Mouse (Mus musculus) forebrain, embryonic 10.5 days (tissue): Measurements from ENCODE around the gene Col11a2. TPM values are rescaled to one million over a fixed set of nuclear protein-coding genes. Genes with fewer than 3 reads are reported as not detected.

Experiments used
- DNase-seq: peaks from one replicate; pipeline ENCODE4 v3.0.0-alpha.2; 2017; ENCODE audit warnings: low spot score; ENCODE audit errors: extremely low spot score
- H3K27ac ChIP-seq: fragments of 300-500 bp; sonication (generic); 2 replicates; pipeline ENCODE4 v1.5.1; 2016; ENCODE audit warnings: mild to moderate bottlenecking
- H3K27me3 ChIP-seq: fragments of 300-500 bp; sonication (generic); 2 replicates; pipeline ENCODE4 v1.6.1; 2016; ENCODE audit warnings: mild to moderate bottlenecking; ENCODE audit not compliant: poor library complexity, severe bottlenecking
- H3K36me3 ChIP-seq: fragments of 300-500 bp; sonication (generic); replicated peaks from 2 replicates; pipeline ENCODE4 v1.6.1; 2016; ENCODE audit warnings: mild to moderate bottlenecking, moderate library complexity
- H3K4me1 ChIP-seq: fragments of 300-500 bp; sonication (generic); 2 replicates; pipeline ENCODE4 v1.6.1; 2016
- H3K4me3 ChIP-seq: fragments of 300-500 bp; sonication (generic); 2 replicates; pipeline ENCODE4 v1.5.1; 2016; ENCODE audit warnings: mild to moderate bottlenecking, moderate library complexity
- H3K9me3 ChIP-seq: fragments of 300-500 bp; sonication (generic); 2 replicates; pipeline ENCODE4 v1.6.1; 2016; ENCODE audit warnings: mild to moderate bottlenecking, moderate library complexity
- WGBS: fragments of 180-500 bp; shearing (Covaris S2); methylation state at CpG from one replicate; pipeline ENCODE4 v1.1.7; 2016; 5-methylcytosine and 5-hydroxymethylcytosine counted together
- polyA plus RNA-seq: library from polyadenylated mRNA; unstranded; fragments of >200 nt; fragmentation: Nextera tagmentation; extraction: Ambion mirVana; gene quantifications from 2 replicates; pipeline ENCODE4 v1.2.1, GENCODE M21; 2016

Gene Col11a2
- polyA plus RNA-seq, 1 experiment from 2014 or later: 0.74 TPM

DNA sequence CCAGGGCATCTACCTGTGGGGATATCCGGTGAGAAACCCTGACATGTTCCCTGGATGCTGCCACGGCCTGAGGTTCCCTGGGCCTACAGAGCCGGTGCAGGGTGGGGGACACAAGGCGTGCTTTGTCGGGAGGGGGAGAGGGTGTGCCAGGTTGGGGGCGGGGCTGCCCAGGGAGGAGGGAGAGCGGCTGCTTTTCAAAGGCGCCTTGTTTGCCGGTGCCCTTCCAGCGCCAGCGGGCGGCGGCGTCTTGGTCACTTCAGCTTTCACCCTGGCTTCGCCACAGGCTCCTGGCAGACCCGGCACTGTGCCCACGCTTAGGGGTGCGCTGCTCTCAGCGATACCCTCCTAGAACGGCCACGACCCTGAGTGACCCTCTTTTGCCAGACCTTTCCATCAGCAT is 797 bp upstream of the Col11a2 start:
- WGBS: 9% methylated on average over 21 of the region's 21 CpGs
- peaks cover 48% of the 10 kb centered on the region for H3K36me3 ChIP-seq
- DNase-seq: no peak
- H3K4me1 ChIP-seq: peaks cover 69% of the 10 kb centered on the region
- peaks cover 56% of the 10 kb centered on the region for H3K27me3 ChIP-seq
- H3K9me3 ChIP-seq: no peaks in the 10 kb centered on the region
- H3K4me3 ChIP-seq: peak overlapping the region; percentile 44
- peak overlapping the region; percentile 66 for H3K27ac ChIP-seq

DNA sequence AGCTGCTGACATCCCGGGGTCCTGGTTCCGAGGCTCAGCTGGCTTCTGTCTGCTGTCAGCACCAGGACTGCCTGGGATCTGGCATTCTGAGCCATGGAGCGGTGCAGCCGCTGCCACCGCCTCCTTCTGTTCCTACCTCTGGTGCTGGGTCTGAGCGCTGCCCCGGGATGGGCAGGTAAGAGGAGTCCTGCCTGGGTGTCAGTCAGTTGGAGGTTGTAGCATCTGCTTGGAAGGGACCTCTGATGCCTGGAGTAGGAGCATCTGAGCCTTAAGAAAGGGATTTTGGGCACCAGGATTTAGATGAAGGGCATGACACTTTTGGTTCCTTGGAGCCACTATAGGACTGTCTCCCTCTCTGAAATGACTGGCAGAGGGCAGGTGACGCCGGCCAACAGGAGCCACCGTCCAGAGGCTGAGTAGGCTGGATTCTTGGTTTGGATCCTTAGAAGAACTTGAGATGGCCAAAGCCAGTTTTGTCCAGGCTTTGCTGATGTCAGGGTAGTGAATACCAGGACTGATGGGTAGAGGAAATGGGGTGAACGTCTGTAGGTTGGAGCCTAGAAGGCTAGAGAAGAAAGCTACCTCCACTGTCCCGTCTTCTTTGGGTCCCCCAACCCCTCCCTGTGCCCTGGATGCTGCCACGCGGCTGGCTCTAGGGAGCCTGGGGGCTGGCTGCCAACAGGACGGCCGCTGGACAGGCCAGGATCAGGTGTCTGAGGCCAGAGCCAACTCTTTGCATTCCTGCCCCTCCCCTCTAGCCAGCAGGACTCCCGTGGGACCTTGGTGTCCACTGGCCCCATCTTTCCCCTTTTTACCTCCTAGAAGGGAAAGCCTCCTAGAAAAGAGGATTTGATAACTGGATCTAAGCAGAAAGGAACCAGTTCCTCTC is 569 bp downstream of the Col11a2 start:
- DNase-seq: no peak
- peak overlapping the region; percentile 66 for H3K27ac ChIP-seq
- WGBS: 31% methylated on average over 17 of the region's 17 CpGs
- H3K4me3 ChIP-seq: peak overlapping the region; percentile 44
- H3K36me3 ChIP-seq: peaks cover 35% of the 10 kb centered on the region
- no peaks in the 10 kb centered on the region for H3K9me3 ChIP-seq
- H3K4me1 ChIP-seq: peaks cover 60% of the 10 kb centered on the region
- peaks cover 56% of the 10 kb centered on the region for H3K27me3 ChIP-seq

DNA sequence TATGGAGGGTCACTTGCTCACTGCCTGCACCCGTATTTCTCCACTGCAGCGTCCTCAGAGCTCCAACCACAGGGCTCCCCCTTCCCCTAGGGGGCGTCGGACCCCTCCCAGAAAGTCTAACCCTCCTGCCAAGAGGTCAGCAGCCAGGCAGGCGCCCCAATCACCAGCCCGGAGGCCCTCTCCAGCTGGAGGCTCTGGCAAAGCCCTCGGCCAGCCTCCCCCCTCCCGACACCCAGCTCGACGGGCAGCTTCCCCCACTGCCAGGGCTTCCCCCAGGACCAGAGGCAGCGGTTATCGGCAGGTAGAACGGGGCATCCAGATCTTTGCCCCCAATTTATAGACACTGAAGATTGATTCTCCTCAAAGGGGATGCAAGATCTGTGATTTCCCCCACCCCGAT is 6.7 kb downstream of the Col11a2 start:
- H3K27ac ChIP-seq: 0 out of 2 replicates have a peak overlapping the region, but pooled peaks have one; percentile 1
- DNase-seq: no peak
- WGBS: 79% methylated on average over 14 of the region's 14 CpGs
- peaks cover 2% of the 10 kb centered on the region; the same call in 1 of the 2 replicates for H3K36me3 ChIP-seq
- no peak overlapping the region for H3K4me3 ChIP-seq
- H3K4me1 ChIP-seq: peaks cover 18% of the 10 kb centered on the region
- peaks cover 20% of the 10 kb centered on the region for H3K27me3 ChIP-seq
- H3K9me3 ChIP-seq: peaks cover 8% of the 10 kb centered on the region

DNA sequence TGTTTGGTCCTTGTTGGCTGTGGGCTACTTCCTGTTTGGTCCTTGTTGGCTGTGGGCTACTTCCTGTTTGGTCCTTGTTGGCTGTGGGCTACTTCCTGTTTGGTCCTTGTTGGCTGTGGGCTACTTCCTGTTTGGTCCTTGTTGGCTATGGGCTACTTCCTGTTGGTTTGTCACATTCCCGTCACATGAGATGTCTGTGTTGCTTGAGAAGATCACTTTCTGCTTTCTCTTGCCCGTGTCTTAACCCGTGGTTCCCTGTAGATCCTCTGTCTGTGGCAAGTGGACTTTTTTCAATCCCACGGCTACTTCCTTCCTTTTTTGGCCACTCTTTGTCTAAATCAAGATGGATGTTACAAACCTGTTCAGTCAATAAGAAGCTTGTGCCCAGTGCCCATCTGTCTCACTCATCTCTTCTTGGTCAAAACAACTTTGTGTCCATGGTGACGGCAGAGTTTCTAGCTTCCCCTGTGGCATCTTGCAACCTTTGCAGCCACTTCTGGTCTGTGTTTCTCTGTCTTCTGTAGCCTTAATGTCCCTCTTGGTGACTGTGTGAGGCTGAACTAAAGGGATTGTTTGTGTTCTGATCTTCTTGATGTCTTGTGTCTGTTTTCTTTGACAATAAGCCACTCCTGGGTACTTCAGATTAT is 8.3 kb downstream of the Col11a2 start:
- Histone ChIP-seq H3K4me1 (peaks cover 4% of the 10 kb centered on the region), H3K27ac (no peak overlapping the region), H3K9me3 (peaks cover 8% of the 10 kb centered on the region), H3K4me3 (no peak overlapping the region), H3K36me3 (peaks cover 2% of the 10 kb centered on the region; the same call in 1 of the 2 replicates), H3K27me3 (0 out of 2 replicates have a peak, but pooled peaks cover 5% of the 10 kb centered on the region)
- 95% methylated on average over 5 of the region's 5 CpGs for WGBS
- DNase-seq: no peak

DNA sequence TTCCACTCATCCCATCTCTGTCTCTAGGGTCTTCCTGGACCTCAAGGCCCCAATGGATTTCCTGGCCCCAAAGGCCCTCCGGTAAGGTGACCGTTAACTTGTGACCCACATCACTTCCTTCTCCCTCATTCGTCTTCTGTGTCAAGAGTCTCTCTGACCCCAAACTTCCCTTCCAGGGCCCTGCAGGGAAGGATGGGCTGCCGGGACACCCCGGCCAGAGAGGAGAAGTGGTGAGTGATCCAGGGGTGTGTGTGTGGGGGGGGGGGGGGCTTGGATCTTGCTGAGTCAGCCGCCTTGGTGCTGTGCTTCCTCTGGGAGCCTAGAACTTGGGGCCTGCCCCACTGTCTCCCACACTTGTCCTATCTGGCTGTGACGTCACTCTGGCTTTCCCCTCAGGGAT is 18.0 kb downstream of the Col11a2 start:
- no peaks in the 10 kb centered on the region for H3K27me3 ChIP-seq
- H3K36me3 ChIP-seq: peaks cover 5% of the 10 kb centered on the region; the same call in 1 of the 2 replicates
- H3K27ac ChIP-seq: no peak overlapping the region
- H3K4me1 ChIP-seq: peaks cover 23% of the 10 kb centered on the region
- no peaks in the 10 kb centered on the region for H3K9me3 ChIP-seq
- 86% methylated on average over 7 of the region's 7 CpGs for WGBS
- no peak for DNase-seq
- no peak overlapping the region for H3K4me3 ChIP-seq

DNA sequence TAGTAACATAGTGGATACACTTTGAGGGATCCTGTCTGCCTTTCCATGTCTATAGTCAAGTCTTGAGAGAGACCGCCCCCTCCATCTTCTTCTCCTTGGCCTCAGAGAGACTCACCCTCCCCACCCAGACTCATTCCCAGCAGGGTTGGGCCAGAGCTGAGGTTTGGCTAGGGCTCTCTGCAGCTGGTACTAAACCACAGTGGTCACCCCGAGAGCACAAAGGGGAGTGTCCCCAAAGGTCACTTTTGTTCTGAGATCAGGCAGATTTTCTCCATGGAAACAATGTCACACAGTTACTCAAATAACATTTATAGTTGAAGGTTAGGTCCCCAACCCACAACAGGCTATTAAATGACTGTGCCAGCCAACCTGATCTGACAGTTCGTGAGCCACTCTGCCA is 29.6 kb downstream of the Col11a2 start:
- Histone ChIP-seq H3K36me3 (no peaks in the 10 kb centered on the region), H3K27me3 (no peaks in the 10 kb centered on the region), H3K4me1 (peaks cover 2% of the 10 kb centered on the region; the same call in 1 of the 2 replicates), H3K4me3 (no peak overlapping the region), H3K9me3 (no peaks in the 10 kb centered on the region), H3K27ac (no peak overlapping the region)
- no peak for DNase-seq
- WGBS: 50% methylated on average over 3 of the region's 3 CpGs

DNA sequence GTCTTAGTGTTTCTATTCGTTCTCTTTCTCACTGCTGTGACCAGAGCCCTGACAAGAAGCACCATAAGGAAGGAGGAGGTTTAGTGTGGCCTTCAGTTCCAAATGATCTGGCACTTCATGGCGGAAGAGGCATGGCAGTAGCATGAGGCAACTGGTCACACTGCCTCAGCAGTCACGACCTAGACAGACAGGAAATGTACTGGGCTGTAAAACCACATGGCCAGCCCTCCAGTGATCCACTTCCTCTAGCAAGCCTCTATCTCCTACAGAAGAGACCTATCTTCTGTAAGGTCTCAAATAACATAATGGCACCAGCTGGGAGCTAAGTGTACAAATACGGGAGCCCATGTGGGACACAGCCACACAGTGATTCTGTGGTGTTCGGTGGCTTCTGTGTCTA is 32.9 kb downstream of the Col11a2 start:
- DNase-seq: no peak
- 83% methylated on average over 5 of the region's 5 CpGs for WGBS
- Histone ChIP-seq H3K36me3 (no peaks in the 10 kb centered on the region), H3K27me3 (peaks cover 16% of the 10 kb centered on the region), H3K4me1 (peaks cover 10% of the 10 kb centered on the region), H3K4me3 (no peak overlapping the region), H3K9me3 (no peaks in the 10 kb centered on the region), H3K27ac (no peak overlapping the region)

DNA sequence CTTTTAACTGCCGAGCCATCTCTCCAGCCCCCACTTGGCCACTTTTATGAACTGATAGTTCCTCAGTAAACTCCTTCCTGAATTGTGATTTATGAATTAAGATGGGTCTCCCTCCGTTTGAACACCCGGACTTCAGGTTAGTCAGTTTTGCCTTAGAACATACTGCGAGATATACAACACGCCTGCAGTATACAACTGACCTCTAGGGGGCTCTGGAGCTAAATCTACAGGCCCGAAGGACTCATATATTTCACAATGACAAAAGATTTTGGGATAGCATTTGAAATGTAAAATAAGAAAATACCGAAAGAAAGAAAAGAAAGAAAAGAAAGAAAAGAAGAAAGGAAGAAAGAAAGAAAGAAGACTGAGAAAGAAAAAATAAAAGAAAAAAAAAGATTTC is 36.0 kb downstream of the Col11a2 start:
- peaks cover 21% of the 10 kb centered on the region for H3K27me3 ChIP-seq
- no peak overlapping the region for H3K27ac ChIP-seq
- H3K36me3 ChIP-seq: no peaks in the 10 kb centered on the region
- peaks cover 19% of the 10 kb centered on the region for H3K4me1 ChIP-seq
- 42% methylated on average over 7 of the region's 7 CpGs for whole genome bisulfite sequencing
- no peak overlapping the region for H3K4me3 ChIP-seq
- H3K9me3 ChIP-seq: no peaks in the 10 kb centered on the region
- DNase-seq: peak; percentile 53

DNA sequence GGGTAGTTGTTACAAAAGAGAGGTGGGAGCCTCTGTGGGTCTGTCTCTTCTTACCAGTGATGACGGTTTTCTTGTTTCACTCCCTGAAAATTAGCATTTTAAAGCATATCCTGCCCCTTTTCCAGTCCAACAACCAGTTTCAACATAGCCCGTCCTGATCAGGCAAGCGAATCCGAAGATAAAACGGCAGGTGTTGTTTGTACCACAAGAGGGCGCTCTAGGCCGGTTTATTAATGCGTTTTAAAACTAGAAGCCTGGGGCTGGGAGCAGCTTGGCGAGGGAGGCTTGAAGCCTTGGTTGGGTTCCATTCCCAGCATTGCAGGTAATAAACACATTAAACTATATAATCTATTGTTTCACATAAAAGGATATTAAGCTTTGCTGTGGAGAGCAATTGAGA is 38.3 kb downstream of the Col11a2 start:
- no peaks in the 10 kb centered on the region; the same call in 1 of the 2 replicates for H3K9me3 ChIP-seq
- H3K4me3 ChIP-seq: 0 out of 2 replicates have a peak overlapping the region, but pooled peaks have one; percentile 1
- WGBS: 3% methylated on average over 9 of the region's 9 CpGs
- peaks cover 20% of the 10 kb centered on the region for H3K4me1 ChIP-seq
- DNase-seq: peak; percentile 79
- peaks cover 21% of the 10 kb centered on the region for H3K27me3 ChIP-seq
- no peaks in the 10 kb centered on the region for H3K36me3 ChIP-seq
- no peak overlapping the region for H3K27ac ChIP-seq

DNA sequence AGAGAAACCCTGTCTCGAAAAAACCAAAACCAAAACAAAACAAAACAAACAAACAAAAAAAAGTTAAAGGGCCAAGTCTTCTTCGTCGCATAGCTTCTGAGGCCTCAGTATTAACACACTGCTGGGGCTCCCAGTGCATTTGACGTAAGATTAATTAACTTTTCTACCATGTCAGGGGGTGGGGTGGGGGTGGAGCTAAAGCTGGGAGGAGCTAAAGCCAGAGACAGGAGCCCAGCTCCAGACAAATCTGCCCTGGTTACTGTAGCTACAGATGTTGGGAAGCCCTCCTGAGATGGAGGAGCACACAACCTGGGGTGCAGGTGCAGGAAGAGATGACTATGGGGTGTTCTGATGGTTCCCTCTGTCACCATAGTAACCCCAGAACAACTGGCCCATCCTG is 38.9 kb downstream of the Col11a2 start:
- Histone ChIP-seq H3K4me3 (no peak overlapping the region), H3K27ac (no peak overlapping the region)
- WGBS: 78% methylated on average over 4 of the region's 4 CpGs

DNA sequence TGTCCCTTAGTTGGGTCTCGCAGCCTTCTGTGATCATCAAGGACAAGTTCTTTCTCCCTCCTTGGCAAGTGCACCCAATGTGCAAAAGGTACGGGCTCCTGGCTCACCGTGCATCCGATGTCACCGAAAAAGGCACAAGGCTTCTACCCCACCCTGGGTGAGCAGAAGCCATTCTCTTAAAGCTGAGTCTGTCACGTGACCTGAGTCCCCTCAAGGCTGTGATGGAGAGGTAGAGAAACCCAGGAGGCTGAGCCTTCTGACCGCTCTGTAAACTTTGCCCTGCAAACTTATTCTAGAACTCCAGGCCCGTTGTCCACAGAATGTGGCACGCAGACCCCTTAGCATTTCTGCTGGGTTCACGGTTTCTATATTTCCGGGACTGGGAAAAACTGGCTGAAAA is 39.8 kb downstream of the Col11a2 start:
- 89% methylated on average over 11 of the region's 11 CpGs for WGBS
- Histone ChIP-seq H3K36me3 (no peaks in the 10 kb centered on the region), H3K9me3 (no peaks in the 10 kb centered on the region; the same call in 1 of the 2 replicates), H3K4me1 (peaks cover 30% of the 10 kb centered on the region), H3K27me3 (peaks cover 21% of the 10 kb centered on the region), H3K27ac (no peak overlapping the region), H3K4me3 (no peak overlapping the region)
- no peak for DNase-seq

More for the DNA sequence above, 38.9 kb downstream of the Col11a2 start:
- DNase-seq: no peak
- no peaks in the 10 kb centered on the region for H3K36me3 ChIP-seq
- H3K9me3 ChIP-seq: no peaks in the 10 kb centered on the region; the same call in 1 of the 2 replicates
- peaks cover 21% of the 10 kb centered on the region for H3K27me3 ChIP-seq
- peaks cover 26% of the 10 kb centered on the region for H3K4me1 ChIP-seq

DNA sequence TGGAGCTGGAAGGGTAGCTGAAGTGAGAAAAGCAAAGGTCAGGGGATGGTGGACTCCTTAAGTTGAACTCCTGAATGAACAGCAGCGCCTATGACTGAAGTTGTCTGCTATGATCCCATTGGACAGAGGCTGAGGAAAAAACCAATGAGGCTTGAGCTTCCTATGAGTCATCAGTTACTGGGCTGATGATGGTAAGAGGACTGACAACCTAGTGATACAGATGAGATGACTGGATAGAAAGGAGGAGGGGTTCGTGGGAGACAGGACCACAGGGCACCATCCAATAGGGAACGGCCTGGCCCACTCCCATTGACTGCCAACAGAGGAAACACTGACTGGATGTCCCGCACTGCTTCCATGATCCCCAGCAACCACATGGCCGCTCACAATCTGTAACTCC is 40.4 kb downstream of the Col11a2 start:
- WGBS: 11% methylated on average over 5 of the region's 5 CpGs
- H3K4me3 ChIP-seq: no peak overlapping the region
- H3K27me3 ChIP-seq: peaks cover 21% of the 10 kb centered on the region
- no peak overlapping the region for H3K27ac ChIP-seq
- H3K4me1 ChIP-seq: peaks cover 30% of the 10 kb centered on the region
- H3K36me3 ChIP-seq: no peaks in the 10 kb centered on the region
- no peaks in the 10 kb centered on the region; the same call in 1 of the 2 replicates for H3K9me3 ChIP-seq
- no peak for DNase-seq

DNA sequence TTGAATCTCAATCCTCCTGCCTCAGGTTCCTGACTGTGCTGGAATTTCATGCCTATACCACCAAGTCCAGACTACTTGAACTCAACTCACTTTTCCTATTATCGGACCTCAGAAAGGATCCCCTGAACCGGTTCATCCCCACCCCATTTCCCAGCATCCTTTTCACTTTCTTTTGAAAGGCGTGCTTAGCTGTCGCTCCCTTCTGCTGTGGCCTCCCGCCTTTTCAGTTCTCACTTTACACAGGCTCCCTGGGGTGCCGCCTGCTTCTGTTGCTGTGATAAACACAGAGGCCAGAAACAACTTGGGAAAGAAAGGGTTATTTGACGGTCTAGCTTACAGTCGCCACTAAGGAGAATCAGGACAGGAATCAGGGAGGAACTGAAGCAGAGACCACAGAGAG is 43.9 kb downstream of the Col11a2 start:
- WGBS: 5% methylated on average over 8 of the region's 8 CpGs
- peaks cover 27% of the 10 kb centered on the region for H3K4me1 ChIP-seq
- H3K27ac ChIP-seq: peak overlapping the region; percentile 54
- H3K27me3 ChIP-seq: 0 out of 2 replicates have a peak, but pooled peaks cover 5% of the 10 kb centered on the region
- DNase-seq: no peak
- no peaks in the 10 kb centered on the region for H3K36me3 ChIP-seq
- peak overlapping the region; percentile 22 for H3K4me3 ChIP-seq
- H3K9me3 ChIP-seq: no peaks in the 10 kb centered on the region; the same call in 1 of the 2 replicates
